Mouse (Mus musculus): ENCODE measurements around the gene Rpl23a.
"Not testable (repeated sequence)": the region's sequence is repeated elsewhere in the genome, so short reads cannot be mapped to it uniquely, and the experiment has no call there.

Rpl23a gene

DNA sequence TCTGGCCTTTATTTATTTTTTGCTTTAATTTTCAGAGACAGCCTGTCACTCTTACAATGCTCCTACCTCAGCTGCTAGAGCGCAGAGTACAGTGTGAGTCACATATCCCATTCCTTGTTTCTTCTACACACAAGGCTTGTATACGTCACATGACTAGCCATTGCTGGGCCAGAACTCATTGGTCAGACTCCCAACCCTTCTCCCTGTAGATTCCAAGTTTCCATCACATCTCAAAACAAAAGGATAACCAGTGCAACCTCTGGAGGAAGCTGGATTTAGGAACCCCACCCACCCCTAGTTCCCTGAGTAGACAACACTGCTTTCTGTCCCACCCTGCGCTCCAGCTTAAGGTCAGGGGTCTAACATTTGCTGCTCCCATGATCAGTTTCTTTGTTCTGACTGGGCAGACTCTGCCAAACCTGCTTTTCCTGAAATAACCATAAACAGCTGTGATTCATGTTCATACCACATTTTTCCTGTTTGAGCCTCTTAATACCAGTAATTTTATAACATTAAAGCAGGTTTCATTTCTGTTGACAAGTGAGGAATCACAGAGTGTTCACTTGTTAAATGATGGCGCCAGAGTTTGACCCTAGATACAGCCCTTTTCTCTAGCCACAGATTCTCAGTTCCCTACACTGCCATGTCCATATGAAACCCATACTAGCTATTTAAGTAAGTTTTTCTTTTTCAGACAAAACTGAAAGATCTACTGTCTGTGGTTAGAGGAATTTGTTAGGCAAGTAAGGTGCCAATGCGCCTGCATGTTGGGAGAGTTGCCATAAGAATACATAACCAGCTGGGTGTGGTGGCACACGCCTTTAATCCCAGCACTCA is 36.5 kb downstream of the Rpl23a start:
- DNase-seq (ENCODE audit: low read depth) = no peak

DNA sequence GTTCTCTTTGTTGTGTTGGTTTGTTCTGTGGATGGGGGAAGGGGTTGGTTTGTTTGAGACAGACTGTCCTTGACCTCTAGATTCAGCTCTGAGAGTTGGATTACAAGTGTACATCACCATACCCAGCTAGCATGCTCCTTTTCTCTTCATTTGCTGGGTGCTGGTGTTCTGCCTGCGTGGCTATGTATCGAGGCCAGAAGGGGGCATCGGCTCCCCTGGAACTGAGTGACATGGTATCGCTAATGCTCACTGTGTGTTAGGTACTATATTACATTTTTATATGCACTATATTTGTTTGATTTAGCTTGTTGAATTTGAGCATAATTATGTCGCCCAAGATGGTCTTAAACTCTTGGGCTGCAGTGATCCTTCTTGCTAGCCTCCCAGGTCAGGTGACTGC is 37.2 kb downstream of the Rpl23a start:
- DNase-seq (ENCODE audit: low read depth) = no peak

DNA sequence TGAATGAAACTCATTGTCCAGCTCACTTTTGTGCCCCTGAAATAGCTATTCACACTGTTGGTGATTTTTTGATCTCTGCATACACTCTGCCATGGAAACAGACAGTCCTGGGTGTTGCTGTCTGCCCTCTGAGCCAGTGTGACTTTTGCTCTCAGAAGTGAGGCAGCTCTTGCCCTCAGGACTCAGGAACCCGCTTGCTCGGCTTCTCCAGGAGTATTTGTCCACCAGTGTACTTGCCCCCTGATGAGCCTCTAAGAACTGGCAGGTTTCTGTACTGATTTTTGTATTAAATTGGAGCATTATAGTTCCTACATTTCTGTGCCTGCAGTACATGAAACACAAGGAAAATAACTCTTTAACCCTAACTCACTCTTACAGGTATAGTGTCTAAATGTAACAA is 39.9 kb downstream of the Rpl23a start:
- DNase-seq (ENCODE audit: low read depth) = no peak

DNA sequence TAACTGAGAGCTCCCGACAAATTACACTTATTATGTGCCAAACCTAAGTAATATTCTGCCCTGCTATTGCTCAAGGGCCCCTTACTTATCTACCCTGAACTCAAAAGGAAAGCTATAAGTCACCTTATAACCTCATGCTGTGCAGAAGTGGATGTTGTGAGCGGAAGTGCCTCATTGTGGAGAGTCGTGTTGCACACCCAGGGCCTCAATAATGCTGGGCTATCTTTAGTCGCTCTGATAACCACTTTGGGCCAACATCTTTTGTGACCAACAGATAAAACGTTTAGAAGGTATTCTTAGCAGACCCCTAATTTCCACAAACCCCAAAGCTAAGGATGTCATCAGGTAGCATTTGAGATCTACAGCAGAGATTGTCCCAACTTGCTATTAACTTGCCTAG is 42.7 kb downstream of the Rpl23a start:
- no peak for DNase-seq (ENCODE audit: low read depth)

DNA sequence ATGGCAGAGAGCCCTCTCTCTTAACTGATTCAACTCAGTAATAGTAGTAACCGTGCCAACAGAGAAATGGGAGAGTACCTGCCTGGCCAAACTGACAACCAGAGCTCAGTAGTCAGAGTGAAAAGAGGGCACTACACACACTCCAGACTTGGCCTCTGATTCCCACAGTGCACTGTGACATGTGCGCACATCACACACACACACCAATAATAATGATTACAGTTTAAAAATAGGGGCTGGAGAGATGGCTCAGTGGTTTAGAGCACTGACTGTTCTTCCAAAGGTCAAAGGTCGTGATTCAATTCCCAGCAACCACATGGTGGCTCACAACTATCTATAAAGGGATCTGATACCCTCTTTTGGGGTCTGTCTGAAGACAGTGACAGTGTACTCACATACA is 45.4 kb downstream of the Rpl23a start:
- DNase-seq (ENCODE audit: low read depth) = no peak

DNA sequence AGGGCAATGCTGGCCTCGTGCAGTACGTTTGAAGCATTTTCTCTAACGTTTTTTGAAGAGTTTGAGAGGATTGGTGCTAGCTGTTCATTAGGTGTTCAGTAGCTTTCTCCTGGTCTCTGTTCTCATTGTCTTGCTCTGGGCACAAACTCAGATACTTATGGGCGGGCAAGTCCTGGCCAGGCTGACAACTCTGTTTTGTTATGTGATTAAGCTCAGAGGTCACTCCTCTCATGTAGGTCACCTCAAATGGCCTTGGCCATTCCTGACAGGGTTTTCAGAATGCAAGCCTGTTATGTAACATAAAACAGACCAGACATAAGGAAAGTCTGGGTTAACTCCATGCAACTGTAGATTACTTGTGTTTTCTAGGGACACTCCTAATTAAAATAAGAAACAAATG is 45.8 kb downstream of the Rpl23a start:
- no peak for DNase-seq (ENCODE audit: low read depth)

DNA sequence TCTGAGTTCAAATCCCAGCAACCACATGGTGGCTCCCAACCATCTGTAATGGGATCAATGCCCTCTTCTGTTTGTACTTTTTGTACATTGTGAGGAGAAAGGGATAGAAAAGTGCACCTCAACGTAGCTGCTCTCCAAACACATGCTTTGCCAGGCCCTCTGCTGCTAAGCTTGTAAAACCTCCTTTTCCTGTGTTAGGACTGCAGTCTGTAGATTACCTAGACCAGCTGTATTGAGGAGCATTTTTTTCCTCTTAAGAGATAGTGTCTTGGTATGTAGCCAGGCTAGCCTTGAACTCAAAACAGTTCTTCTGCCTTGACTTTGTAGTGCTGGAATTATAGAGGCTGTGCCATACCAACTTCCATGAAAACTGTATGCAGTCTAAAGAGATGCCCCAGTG is 47.3 kb downstream of the Rpl23a start:
- DNase-seq (ENCODE audit: low read depth) = no peak

DNA sequence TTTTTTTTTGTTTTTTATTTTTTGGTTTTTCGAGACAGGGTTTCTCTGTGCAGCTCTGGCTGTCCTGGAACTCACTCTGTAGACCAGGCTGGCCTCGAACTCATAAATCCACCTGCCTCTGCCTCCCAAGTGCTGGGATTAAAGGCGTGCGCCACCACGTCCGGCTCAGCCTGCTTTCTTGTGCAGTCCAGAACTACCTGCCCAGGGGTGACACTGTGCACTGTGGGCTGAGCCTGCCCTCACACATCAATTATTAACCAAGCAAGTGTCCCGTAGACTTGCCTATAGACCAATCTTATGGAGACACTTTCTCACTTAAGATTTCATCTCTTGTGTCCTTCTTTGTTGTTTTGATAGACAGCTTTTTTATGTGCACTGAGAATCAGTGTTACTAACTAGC is 48.1 kb downstream of the Rpl23a start:
- DNase-seq (ENCODE audit: low read depth) = not testable (repeated sequence)

DNA sequence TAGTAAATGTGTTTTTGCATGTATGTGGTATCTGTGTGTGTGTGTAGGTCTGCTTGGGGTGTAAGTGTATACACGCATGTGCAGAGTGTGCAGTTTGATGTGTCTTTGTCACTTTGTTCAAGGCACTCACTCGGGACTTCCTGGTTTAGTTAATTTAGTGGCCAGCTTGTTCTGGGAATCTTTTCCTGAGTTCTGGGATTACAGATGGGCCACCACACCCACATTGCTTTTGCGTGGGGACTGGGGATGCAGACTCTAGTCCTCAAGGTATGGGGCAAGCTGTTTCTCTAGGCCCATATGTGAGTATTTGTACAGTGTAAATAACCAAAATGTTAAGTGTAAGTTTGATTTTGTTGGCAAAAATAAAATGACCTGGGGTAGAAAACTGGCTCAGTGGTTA is 49.0 kb downstream of the Rpl23a start:
- DNase-seq (ENCODE audit: low read depth) = no peak

DNA sequence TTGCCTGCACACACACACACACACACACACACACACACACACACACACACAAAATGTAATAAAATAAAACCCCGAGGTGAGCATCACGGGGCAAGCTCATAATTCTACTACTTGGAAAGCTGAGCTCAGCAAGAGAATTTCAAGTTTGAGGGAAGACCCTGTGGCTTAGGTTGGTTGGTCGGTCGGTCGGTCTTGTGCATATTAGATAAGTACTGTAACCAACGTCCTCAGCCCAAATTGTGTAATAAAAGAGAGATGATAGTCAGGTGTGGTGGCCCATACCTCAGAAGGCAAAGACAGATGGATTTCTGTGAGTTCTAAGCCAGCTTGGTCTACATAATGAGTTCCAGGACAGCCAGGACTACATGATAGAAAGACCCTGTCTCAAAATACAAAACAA is 49.5 kb downstream of the Rpl23a start:
- DNase-seq (ENCODE audit: low read depth) = no peak

Measured in induced T-regulatory cell, adult 2 months (primary cell).